Mouse (Mus musculus): ENCODE results near the gene Tex12. TPM values are rescaled to one million over a fixed set of nuclear protein-coding genes. Genes with fewer than 3 reads are reported as not detected.

Gene Tex12
- polyA plus RNA-seq, 1 experiment = not detected

DNA sequence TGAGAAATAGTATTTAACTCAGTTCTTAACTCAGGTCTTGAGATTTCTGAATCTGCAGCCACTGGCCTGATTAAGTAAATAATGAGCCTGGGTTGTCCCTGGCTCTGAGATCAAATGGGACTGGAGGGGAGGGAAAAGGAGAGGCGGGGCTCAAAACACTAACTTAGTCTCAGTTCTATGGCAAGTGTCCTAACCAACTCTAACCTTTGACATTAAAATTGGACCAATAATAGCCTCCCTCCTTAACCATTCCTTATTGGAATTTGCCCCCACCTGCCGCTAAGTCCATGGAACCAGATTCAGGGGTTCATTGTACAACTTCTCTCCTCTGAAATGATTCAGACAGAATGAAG is 6.1 kb downstream of the Tex12 start, which contains the start of gene Bco2:
TSS of gene Bco2 (minus strand) at position 88 of the 353 bp plus-strand sequence.
- Histone ChIP-seq H3K27me3 (ENCODE audit: control insufficient read depth, insufficient read depth, low read length) (no peaks in the 10 kb centered on the region), H3K27ac (ENCODE audit: insufficient read depth, low read depth, low read length) (peak within 1 kb of the TSS; percentile 100), H3K4me1 (ENCODE audit: control insufficient read depth, insufficient read depth, insufficient read length, low read length) (peaks cover 6% of the 10 kb centered on the region; the same call in 1 of the 2 replicates), H3K36me3 (ENCODE audit: control insufficient read depth, insufficient read depth, low read length) (peaks cover 1% of the 10 kb centered on the region; the same call in 1 of the 2 replicates), H3K4me3 (ENCODE audit: low read depth, low read length) (peak within 1 kb of the TSS; percentile 70)
- no peak for TF ChIP-seq POLR2A (IDR thresholded peaks at IDR 0.05; ENCODE audit: low read depth, low read length)
- no peak for TF ChIP-seq CTCF (IDR thresholded peaks at IDR 0.05; ENCODE audit: extremely low read depth, insufficient read length, insufficient replicate concordance, low read depth, low read length)
- 13% methylated on average over 2 of the region's 2 CpGs for WGBS

GRCm38 (mm10) chr9:50554241-50555093 is 6.7 kb downstream of the Tex12 start, which contains the start of gene Il18:
Gene Il18 (plus strand): TSS chr9:50554827.
- WGBS = 9% methylated on average over 12 of the region's 12 CpGs
- Histone ChIP-seq H3K36me3 (ENCODE audit: control insufficient read depth, insufficient read depth, low read length) (peaks cover 2% of the 10 kb centered on the region; the same call in 1 of the 2 replicates), H3K4me3 (ENCODE audit: low read depth, low read length) (peak within 1 kb of the TSS; percentile 70), H3K27me3 (ENCODE audit: control insufficient read depth, insufficient read depth, low read length) (no peaks in the 10 kb centered on the region), H3K4me1 (ENCODE audit: control insufficient read depth, insufficient read depth, insufficient read length, low read length) (peaks cover 6% of the 10 kb centered on the region; the same call in 1 of the 2 replicates), H3K27ac (ENCODE audit: insufficient read depth, low read depth, low read length) (peak within 1 kb of the TSS; percentile 100)
- TF ChIP-seq POLR2A (IDR thresholded peaks at IDR 0.05; ENCODE audit: low read depth, low read length) (peak; percentile 43; the same call in 1 of the 2 replicates), CTCF (IDR thresholded peaks at IDR 0.05; ENCODE audit: extremely low read depth, insufficient read length, insufficient replicate concordance, low read depth, low read length) (no peak)

DNA sequence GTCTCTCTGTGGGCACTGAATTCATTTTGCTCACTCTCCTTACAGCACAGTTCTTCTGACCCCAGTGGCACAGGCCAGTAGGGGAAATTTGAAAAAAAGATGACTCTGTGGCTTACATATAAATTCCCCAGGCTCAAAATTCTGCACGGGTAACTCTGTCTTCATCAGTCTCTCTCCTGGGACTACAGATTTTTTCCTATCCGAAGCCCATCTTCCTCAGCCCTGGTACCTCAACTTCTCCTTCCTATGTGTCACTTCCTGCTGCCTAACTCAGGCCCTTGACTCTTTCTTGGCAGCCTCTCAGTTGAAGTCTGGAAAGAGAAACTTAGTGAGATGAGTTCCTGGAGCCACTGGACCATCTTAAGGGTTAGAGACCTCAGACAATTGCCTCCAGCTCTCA is 7.6 kb downstream of the Tex12 start:
- WGBS = 50% methylated on average over 2 of the region's 2 CpGs
- Histone ChIP-seq H3K27ac (ENCODE audit: insufficient read depth, low read depth, low read length) (peak overlapping the region; percentile 90), H3K4me1 (ENCODE audit: control insufficient read depth, insufficient read depth, insufficient read length, low read length) (peaks cover 6% of the 10 kb centered on the region; the same call in 1 of the 2 replicates), H3K4me3 (ENCODE audit: low read depth, low read length) (no peak overlapping the region), H3K36me3 (ENCODE audit: control insufficient read depth, insufficient read depth, low read length) (peaks cover 2% of the 10 kb centered on the region; the same call in 1 of the 2 replicates), H3K27me3 (ENCODE audit: control insufficient read depth, insufficient read depth, low read length) (no peaks in the 10 kb centered on the region)
- TF ChIP-seq CTCF (IDR thresholded peaks at IDR 0.05; ENCODE audit: extremely low read depth, insufficient read length, insufficient replicate concordance, low read depth, low read length) (no peak), POLR2A (IDR thresholded peaks at IDR 0.05; ENCODE audit: low read depth, low read length) (no peak)

- peaks cover 10% of the 10 kb centered on the region; the same call in 1 of the 2 replicates for H3K4me1 ChIP-seq (ENCODE audit: control insufficient read depth, insufficient read depth, insufficient read length, low read length)
- no peaks in the 10 kb centered on the region for H3K27me3 ChIP-seq (ENCODE audit: control insufficient read depth, insufficient read depth, low read length)
- 69% methylated on average over 5 of the region's 5 CpGs for WGBS
- H3K4me3 ChIP-seq (ENCODE audit: low read depth, low read length) = no peak overlapping the region
- TF ChIP-seq CTCF (IDR thresholded peaks at IDR 0.05; ENCODE audit: extremely low read depth, insufficient read length, insufficient replicate concordance, low read depth, low read length) = no peak
- no peak for TF ChIP-seq POLR2A (IDR thresholded peaks at IDR 0.05; ENCODE audit: low read depth, low read length)
- H3K27ac ChIP-seq (ENCODE audit: insufficient read depth, low read depth, low read length) = no peak overlapping the region
- H3K36me3 ChIP-seq (ENCODE audit: control insufficient read depth, insufficient read depth, low read length) = peaks cover 10% of the 10 kb centered on the region; the same call in 1 of the 2 replicates
Observed at GRCm38 (mm10) chr9:50552206-50552605, 8.9 kb downstream of the Tex12 start.

DNA sequence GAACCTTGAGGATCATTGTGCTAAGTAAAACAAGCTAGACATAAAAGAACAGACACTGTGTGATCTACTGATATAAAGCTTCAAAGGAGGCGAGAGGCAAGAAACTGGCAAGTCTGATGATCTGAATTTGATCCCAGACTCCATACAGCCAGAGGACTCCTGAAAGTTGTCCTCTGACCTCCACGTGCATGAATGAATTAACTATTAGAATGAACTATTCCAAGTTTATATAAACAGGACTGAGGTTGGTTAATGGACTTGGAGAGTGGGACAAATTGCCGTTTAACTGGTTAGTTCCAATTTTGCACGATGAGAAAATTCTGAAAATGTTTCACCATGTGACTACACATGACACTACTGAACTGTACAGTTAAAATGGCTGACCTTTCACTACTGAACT is 12.2 kb downstream of the Tex12 start:
- Histone ChIP-seq H3K27ac (ENCODE audit: insufficient read depth, low read depth, low read length) (no peak overlapping the region), H3K36me3 (ENCODE audit: control insufficient read depth, insufficient read depth, low read length) (peaks cover 17% of the 10 kb centered on the region), H3K4me1 (ENCODE audit: control insufficient read depth, insufficient read depth, insufficient read length, low read length) (peaks cover 9% of the 10 kb centered on the region; the same call in 1 of the 2 replicates), H3K4me3 (ENCODE audit: low read depth, low read length) (no peak overlapping the region), H3K27me3 (ENCODE audit: control insufficient read depth, insufficient read depth, low read length) (no peaks in the 10 kb centered on the region)
- WGBS = 84% methylated on average over 4 of the region's 4 CpGs
- TF ChIP-seq CTCF (IDR thresholded peaks at IDR 0.05; ENCODE audit: extremely low read depth, insufficient read length, insufficient replicate concordance, low read depth, low read length) = no peak
- no peak for TF ChIP-seq POLR2A (IDR thresholded peaks at IDR 0.05; ENCODE audit: low read depth, low read length)

- peaks cover 17% of the 10 kb centered on the region for H3K36me3 ChIP-seq (ENCODE audit: control insufficient read depth, insufficient read depth, low read length)
- H3K4me1 ChIP-seq (ENCODE audit: control insufficient read depth, insufficient read depth, insufficient read length, low read length) = peaks cover 9% of the 10 kb centered on the region; the same call in 1 of the 2 replicates
- WGBS = 26% methylated on average over 5 of the region's 5 CpGs
- H3K27me3 ChIP-seq (ENCODE audit: control insufficient read depth, insufficient read depth, low read length) = no peaks in the 10 kb centered on the region
- TF ChIP-seq POLR2A (IDR thresholded peaks at IDR 0.05; ENCODE audit: low read depth, low read length) = no peak
- no peak for TF ChIP-seq CTCF (IDR thresholded peaks at IDR 0.05; ENCODE audit: extremely low read depth, insufficient read length, insufficient replicate concordance, low read depth, low read length)
- no peak overlapping the region for H3K27ac ChIP-seq (ENCODE audit: insufficient read depth, low read depth, low read length)
- no peak overlapping the region for H3K4me3 ChIP-seq (ENCODE audit: low read depth, low read length)
Observed at GRCm38 (mm10) chr9:50547859-50548478, 13.2 kb downstream of the Tex12 start.

- no peaks in the 10 kb centered on the region for H3K27me3 ChIP-seq (ENCODE audit: control insufficient read depth, insufficient read depth, low read length)
- H3K4me1 ChIP-seq (ENCODE audit: control insufficient read depth, insufficient read depth, insufficient read length, low read length) = peaks cover 2% of the 10 kb centered on the region; the same call in 1 of the 2 replicates
- H3K36me3 ChIP-seq (ENCODE audit: control insufficient read depth, insufficient read depth, low read length) = peaks cover 22% of the 10 kb centered on the region
- 88% methylated on average over 9 of the region's 9 CpGs for WGBS
- TF ChIP-seq POLR2A (IDR thresholded peaks at IDR 0.05; ENCODE audit: low read depth, low read length) = no peak
- TF ChIP-seq CTCF (IDR thresholded peaks at IDR 0.05; ENCODE audit: extremely low read depth, insufficient read length, insufficient replicate concordance, low read depth, low read length) = no peak
- H3K27ac ChIP-seq (ENCODE audit: insufficient read depth, low read depth, low read length) = no peak overlapping the region
- H3K4me3 ChIP-seq (ENCODE audit: low read depth, low read length) = no peak overlapping the region
Observed at GRCm38 (mm10) chr9:50542401-50542800, 18.7 kb downstream of the Tex12 start.

All from small intestine, adult 2 months (tissue).